Mouse (Mus musculus) kidney, adult 18-20 months (tissue): ENCODE data around the gene Rbfox3.

Experiments used
- DNase-seq: peaks from one replicate; pipeline ENCODE4 v3.0.0; 2021

The Rbfox3 gene

DNA sequence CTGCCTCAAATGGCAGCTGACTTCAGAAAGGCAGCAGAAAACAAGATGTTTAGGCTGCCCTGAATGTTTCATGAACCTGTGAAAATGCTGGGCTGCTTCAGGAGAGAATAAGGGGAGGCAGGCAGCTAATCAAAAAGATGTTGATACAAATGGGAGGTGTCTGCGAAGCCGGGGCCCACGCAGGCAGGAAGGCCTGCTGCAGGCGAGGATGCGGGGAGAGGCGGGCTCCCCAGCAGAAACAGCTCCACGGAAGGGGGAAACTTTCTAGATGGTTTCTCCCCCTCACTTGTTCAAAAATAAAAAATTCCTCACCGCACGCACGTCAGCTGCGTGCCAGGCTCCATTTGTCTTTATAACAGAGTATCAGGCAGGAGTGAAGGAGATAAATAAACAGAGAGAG, 5.7 kb downstream of the Rbfox3 start:
- DNase-seq: no peak

DNA sequence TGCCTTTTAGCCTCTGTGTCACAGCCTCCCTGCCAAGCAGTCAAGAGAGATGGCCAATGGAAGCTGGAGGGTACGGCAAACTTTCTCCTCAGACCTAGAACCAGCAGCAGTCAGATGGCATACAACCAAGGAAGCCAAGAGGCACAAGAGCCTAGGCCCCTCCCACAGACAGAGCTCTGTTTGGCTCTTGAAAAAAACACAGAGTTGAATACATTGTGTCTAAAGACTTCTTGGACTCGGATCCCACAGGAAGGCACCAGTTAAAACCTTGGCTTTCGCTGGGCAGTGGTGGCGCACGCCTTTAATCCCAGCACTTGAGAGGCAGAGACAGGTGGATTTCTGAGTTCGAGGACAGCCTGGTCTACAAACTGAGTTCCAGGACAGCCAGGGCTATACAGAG, 7.1 kb downstream of the Rbfox3 start:
- no peak for DNase-seq

DNA sequence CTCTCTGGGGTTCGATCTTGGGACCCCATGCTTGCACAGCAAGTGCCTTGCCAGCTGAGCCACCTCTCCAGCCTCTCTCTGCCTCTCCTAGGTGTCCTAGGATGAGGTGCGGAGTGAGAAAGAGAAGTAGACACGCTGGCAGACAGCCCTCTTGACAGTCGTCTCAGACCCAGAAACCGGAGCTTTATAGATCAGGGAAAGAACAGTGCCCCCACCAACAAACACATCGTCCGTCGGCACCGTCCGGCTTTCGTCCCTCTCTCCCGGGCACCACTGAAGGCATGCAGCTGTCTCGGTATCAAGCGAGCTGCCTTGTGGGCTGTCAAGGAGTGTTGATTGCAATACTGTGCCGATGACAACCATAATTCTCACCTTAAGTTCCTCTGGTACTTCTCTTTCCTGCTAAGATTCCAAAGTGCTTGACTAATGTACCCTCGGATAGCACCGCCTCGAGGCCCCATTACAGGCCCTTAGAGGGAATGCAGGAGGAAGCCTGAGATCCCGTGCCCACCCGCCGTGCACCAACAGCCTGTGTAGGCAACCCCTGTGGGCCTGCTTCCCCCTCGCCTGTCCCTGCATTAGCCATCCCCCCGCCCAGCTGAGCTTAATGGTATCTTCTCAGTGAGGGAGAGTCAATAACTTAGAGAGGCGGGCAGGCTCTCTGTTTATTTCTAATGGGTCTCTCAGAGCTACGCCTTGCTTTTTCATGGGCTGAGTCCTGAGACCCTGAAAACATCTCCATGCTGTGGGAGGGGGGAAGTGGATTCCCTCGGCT, 11.4 kb downstream of the Rbfox3 start:
- DNase-seq: no peak

DNA sequence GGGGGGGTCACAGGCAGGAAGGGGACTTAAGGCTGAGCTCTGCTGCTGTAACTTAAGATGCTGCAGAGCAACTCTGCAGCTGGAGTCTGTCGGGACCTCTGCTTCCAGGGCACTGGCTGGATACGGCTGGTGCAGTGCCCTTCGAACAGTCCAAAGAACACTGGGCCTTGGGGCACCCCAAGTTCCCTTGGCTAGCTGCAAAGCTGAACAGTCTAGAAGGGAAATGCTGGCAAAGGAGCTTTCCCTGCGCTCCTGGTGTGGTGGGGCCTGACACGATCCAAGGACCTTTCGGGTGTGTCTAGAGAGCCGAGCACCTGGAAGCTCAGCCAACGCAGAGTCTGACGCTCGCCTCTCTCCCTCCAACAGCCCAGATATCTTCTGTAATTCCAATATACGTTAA, 12.8 kb downstream of the Rbfox3 start:
- peak; percentile 6 for DNase-seq

DNA sequence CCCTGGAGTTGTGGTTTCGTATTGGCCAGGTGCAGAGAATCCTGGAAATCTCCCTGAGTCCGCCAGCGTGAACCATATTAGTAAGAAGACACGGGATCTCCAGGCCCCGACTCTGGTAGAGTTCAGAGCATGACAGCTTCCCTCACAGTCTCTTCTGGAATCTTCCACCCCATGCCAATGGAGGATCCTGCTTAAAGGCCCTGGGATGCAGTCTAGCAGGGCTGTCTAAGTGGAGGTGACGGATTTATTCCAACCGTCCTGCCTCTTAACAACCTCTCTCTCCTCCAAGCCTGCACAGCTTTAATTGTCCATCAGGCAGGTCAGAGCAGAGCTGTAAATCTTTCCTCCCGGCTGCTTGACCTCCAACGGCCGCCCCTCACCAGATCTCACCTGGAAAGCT, 13.2 kb downstream of the Rbfox3 start:
- DNase-seq: no peak

DNA sequence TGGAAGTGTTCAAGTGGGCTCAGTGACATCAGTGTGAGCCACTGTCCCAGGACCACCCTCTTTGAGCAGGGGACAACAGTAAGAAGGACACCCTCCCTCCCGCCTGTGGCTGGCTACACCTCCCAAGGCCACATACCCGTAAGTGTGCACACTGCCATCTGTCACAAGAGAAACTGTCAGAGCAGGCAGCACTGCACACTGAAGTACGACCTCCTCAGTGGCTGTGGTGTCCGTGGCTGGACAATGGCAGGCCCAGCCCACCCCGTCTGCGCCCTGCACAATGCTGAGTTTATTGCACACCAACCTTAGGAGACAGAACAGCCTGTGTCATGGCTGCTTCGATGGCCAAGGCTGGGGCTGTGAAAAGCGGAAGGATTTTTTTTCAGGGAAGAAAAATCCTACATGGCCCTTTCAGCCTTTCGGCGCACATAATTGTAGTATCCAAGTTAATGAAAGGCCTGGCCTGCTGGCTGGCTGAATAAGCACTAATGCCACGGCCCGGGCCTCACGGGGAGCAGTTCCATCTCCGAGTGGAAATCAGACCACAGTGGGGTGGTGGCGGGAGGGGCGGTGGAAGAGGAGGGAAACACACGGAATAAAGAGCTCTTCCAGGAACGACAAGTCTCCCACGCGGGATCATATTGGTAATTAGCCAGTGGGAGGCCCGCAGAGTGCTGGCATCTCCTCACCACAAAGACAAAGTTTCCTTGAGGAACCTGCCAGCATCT, 14.1 kb downstream of the Rbfox3 start:
- no peak for DNase-seq

DNA sequence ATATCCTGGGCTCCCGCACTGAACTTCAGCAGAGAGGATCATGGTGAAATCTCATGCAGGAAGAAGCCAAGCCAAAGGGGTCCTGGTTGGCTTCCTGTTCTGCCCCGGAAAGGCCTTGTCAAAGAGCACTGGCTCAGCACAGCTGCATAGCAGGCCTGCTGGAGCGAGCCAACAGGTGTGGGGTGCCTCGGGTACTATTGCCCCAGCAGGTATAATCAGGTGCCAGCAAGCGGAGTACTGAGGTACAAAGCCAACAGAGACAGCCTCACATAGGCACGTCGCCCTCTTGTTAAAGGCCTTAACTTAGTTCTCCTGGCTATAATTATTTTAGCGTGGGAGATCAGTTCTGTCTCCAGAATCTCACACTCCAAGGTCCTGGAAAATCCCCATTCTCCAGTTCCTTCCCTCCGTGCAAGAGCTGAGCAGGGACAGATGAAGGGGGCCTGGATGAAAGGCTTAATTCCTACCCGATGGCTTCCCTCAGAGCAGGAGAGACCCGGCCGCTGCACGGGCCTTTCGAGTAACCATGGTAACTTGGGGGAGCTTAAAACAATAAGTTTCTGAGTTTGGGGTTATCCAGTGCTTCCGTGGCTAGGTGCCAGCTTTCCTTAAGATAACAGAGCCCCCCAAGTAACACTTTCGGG, 15.2 kb downstream of the Rbfox3 start:
- DNase-seq: no peak

DNA sequence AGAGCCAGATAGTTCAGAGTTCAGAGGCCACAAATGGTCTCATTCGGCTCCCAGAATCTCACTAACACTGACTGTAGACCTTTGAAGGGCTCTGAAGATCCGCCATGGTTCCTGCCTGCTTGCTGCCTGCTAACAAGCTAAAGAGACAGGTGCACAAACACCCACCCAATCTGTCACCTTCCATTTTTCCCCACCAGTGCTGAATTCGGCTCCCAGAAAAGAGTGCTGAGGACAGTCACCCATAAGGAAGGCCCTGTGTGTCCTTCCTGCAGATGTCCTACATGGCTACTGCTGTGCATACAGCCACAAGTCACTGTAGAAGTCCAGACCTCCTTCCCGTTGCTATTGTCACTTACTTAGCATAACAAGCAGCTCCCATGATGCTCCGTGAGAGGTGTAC, 16.6 kb downstream of the Rbfox3 start:
- no peak for DNase-seq

DNA sequence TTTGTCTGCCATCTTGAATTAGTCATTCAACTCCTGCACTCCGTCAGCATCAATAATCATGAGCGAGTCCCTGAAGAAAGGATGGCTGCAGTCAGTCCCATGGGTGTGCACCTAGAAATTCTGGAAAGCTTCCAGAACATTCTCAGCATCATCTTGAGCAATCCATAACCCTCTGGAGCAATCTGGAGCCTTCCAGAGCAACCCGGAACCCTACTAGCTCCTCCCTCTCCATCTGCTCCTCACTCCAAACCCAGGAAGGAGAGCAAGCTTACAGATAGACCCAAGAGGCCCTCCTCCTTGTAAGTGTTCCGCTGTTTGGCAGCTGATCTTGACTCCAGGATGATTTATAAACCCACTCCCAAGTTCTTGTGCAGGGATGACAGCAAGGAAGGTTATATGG, 17.2 kb downstream of the Rbfox3 start:
- no peak for DNase-seq

DNA sequence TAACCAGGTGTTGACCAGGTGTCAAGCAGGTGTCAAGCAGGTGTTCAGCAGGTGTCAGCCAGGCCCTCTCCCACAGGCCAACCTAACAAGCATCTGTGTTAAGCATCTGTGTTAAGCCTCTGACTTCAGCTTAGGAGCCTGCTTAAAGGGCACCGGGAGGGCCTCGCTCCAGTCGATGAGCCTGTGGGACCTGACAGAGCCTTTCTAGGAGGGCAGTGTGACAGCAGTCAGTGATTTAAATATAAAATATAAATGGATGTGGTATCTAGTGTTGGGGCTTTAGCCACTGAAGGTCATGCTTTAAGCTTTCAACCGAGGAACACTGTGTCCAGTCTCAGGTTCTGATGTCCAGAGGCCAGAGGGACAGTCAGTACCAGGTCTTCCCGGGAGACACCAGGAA, 18.5 kb downstream of the Rbfox3 start:
- DNase-seq: no peak

DNA sequence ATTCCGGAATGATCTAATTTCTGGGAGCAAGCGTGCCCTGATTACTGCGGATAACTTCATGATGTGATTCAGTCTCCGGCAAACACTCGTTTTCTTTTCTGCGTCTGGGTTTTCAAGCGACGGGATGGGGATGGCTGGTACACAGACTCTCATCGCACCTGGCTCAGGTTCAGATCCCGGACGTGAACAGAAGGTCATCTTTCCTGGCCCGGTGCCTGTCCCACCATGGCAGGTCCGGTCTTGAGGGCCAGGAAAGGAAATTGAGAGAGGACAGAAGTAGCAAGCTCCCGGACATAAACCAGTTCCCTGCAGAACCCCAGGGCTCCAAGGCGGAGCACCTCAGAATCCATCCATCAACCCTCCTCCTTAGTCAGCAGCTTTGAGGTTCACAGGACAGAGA, 19.9 kb downstream of the Rbfox3 start:
- no peak for DNase-seq

DNA sequence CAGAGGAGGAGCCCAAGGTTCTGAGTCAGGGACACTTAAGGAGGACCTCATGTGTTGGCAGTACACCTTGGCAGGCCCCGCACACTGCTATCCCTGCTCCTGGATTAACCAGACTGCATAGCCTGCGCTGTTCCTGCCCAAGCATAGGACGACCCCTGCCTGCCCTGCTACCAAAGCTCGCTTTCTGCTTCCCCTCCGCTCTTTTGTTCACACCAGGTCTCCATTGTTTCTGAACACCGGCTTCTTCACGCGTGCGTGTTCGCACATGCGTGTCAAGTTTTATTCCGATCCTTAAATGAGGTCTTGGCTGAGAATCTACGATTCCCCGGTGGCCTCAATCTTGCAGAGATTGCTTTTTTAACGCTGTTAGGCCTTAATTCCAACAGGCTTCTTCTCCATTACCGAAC, 20.4 kb downstream of the Rbfox3 start:
- DNase-seq: no peak

DNA sequence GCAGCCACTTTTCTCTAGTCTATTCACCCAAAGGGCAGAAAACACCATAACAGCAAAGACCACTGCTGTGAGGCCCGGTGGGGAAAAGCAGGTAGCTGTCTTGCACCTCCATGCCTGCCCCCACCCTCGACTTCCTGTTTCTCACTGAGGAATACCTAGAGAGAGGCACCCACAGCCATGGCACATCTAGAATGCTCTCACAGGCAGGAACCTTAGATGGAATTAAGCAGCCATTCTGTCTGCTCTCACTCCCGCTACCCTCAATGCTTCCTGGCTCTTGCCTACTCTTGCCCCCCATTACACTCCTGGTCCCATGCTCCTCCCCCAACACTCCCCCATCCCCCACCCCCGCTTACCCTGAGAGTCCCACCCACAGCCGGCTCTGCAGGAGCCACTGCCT, 20.9 kb downstream of the Rbfox3 start:
- DNase-seq: no peak

DNA sequence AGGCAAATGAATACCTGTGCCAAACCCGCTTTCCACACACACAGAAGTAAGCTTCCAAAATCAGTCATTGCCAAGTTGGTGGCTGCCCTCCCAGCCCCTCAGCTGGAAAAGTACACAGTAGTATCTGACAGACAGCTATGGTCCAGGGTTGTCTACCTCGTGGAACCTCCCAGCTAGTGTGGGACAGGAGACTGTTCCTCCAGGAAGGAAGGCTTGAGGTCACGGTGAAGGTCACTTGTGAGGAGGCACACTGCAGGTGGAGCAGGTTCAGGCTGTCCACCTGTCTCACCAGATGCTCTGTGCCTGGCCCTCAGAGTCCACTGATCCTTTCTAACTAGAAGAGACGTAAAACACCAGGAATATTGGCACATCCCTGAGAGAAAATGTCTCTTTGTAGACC, 21.9 kb downstream of the Rbfox3 start:
- DNase-seq: no peak

DNA sequence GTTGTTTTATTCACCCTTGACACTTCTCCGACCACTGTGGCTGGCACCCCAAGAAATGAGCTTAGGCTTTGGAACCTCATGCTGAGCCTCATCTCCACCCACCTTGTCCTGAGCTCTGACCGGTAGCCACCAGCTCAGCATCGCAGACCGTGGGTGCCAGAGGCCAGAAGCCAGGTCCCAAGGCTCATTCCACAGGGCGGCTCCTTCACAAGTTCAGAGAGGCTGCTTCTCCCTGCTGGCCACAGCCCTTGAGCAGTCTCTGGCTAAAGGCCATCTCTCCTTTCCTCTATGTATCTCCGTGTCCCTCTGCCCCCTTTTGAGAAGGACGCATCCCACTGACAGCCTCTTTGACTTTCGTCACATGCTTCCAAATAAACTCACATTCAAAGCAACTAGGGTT, 23.0 kb downstream of the Rbfox3 start:
- no peak for DNase-seq

DNA sequence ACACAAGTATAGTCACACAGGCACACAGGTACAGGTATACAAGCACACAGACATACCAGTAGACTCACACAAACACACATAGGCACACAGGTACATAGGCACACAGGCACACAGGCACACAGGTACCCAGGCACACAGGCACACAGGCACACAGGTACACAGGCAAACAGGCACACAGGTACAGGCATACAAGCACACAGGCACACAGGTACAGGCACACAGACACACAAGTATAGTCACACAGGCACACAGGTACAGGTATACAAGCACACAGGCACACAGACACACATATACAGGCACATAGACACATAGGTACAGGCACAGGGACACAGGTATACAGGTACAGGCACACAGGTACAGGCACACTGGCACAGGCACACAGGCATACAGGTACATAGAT, 24.2 kb downstream of the Rbfox3 start:
- no peak for DNase-seq

DNA sequence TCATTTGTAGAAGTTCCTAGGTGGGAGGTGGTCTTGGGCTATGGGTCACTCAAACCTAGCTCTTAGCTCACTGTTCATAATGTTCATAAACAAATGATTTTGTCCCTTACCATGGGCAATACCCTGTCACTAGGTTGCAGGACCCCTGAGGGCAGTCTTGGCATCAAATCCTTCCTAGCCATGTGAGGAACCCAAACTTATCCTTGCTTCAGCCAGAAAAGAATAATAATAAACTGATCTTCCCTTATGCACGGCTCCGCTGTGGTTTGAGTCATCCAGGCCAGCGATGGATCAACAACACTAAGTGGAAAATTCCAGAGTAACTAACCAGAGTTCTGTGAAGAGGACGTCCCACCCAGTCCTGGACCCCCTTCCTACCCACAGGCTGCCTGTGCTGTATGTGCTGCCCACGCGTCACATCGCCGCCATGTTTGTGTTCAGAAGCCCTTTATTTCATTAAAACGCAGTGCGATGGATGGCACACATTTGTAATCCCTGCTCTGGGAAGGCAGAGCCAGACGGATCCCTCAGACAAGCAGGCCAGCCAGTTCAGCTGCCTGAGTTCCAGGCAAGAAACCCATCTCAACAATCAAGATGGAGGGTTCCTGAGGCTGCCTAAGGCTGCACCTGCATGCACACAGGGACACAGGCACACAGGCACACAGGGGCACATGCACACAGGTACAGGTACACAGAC, 25.0 kb downstream of the Rbfox3 start:
- no peak for DNase-seq

DNA sequence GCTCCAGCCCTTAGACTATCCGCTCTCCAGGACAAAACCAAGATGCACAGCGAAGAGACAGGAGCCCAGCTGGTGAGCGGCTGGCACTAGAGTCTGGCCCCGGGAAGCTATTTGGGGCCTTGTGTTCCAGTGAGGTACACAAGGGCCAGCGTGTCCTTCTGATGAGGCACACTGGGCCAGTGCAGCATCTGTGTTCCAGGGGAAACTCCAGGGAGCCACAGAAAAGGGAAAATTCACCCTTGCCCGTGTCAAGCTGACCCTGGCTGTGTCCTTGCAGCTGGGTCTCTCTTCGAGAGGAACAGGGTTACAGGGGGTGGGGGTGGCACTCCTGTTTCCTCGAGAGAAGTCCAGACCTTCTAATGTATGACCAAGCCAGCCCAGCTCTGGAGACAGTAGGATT, 25.8 kb downstream of the Rbfox3 start:
- no peak for DNase-seq

DNA sequence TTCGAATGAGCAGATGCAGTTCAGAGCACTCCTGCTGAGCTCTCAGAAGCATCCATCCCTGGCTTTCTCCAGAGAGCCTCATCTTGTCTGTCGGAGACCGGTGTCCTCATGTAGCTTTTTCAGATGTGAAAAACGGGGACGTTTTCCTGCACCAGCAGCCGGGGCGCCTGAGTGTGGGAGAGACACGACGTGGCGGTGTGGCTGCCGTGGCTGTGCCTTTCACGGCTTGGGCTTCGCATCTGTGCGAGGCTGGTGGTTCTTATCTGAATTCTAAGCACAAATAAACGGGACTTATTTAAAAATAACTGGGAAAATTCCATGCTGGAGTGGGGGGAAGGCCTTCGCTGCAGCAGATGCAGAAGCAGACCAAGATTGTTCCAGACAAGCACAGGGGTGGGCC, 26.3 kb downstream of the Rbfox3 start:
- DNase-seq: no peak

DNA sequence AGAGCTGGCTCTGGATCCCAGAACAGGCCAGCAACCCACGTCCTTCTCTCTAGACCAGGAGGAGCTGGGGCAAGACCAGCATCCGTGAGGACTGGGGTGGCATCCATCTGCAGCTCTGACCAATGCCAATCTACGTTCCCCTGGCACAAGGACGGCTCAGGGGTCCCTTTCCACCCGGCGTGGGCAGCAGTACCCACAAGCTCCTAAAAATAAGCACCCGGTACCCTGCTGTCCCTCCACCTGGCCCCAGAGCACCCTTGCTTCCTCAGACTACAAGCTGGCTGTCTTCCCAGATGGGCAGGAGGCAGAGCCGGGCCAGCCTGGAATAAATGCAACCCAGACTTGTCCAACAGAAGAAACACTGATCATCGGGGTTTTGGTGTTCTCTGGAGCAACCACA, 28.3 kb downstream of the Rbfox3 start:
- DNase-seq: no peak

DNA sequence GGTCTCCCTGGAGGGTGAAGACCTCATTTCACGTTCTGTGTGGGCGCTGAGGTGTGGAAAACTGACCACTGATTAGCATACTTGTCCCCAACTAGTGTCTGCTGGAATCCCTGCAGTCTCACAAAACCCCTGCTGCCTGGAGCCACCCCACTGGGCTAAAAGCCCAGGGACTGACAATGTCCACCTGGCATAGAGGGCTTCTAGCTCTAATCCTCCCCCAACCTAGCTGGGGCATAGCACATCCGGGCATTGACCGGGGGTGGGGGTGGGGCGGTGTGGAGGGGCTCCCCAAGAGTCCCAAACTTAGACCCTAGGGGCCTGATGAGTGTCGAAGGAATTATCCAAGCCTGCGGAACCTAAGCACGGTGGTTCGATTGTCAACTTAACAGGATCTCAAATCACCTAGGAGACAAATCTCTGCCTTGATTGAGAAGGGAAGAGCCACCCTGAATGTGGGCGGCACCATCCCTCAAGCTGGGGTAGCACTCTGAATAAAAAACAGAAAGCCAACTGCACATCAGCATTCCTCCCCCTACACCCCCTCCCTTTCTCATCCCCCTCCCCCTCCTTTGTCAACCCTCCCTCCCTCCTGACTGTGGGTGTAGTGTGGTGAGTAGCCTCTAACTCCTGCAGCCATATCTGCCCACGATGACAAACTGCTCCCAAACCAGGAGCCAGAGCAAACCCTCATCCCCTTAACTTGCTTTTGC, 29.5 kb downstream of the Rbfox3 start:
- DNase-seq: no peak

DNA sequence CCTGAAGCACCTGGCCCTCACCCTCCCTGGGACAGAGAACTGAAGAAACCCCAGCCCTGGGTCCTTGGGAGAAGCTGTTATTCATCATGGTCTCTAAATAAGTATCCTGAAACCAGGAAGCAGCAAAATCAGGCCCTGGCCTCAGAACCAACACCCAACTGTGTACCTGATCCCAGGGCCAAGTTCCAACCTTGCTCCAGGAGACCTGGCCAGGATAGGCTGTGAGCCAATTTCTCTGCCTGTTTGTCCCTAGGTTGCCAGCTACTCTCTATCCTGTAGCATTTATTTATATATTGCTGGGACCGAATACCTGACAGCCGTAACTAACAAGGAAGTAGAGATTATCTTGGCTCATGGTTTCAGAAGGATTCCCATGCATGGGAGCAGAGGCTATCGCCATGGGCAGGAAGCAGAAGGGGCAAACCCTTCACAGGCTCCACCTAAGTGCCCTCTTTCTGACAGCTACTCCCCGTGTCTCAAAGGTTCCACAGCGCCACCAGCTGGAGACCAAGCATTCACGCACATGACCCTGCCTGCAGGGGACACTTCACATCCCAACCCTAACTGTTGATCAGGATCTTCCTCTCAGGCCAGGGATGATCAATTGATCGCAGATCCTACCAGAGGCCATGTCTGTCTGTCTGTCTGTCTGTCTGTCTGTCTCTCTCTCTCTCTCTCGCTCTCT, 31.8 kb downstream of the Rbfox3 start:
- no peak for DNase-seq
